Mouse (Mus musculus) large intestine, adult 2 months (tissue): ENCODE results near the gene Tyr. TPM values are rescaled to one million over a fixed set of nuclear protein-coding genes. Genes with fewer than 3 reads are reported as not detected.
"Not testable (repeated sequence)": the region's sequence is repeated elsewhere in the genome, so short reads cannot be mapped to it uniquely, and the experiment has no call there.

Experiments used
- DNase-seq: peaks from one replicate; pipeline ENCODE4 v3.0.0-alpha.2; 2012; ENCODE audit warnings: low read depth, low spot score
- WGBS: fragments of 180-500 bp; shearing (Covaris S2); methylation state at CpG from one replicate; pipeline ENCODE4 v1.1.7; 2018; 5-methylcytosine and 5-hydroxymethylcytosine counted together
- polyA plus RNA-seq: library from polyadenylated mRNA; depleted of rRNA; stranded (reverse); fragments of >200 nt; gene quantifications from 2 replicates; pipeline ENCODE4 v1.2.3, GENCODE M21; 2012; rRNA removed

Tyr gene
- not detected in 2 replicates for polyA plus RNA-seq

DNA sequence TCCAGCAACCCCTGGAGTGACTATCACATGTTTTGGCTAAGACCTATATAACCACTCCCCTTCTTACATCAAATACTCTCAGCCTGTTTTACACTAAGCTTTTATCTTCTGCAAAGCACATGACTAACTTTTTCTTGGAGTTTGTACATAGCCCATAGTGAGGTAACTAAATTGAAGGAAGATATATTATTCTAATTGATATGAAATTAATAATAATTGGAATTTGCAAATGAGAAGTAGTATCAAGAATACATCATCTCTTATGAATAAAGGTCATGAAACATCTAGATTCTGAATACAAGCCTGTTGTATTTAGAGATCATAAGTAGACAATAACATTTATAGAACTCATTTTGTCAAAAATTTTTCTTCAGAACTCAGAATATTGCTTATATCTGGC, at the start of gene Tyr:
TSS of gene Tyr (minus strand) at position 101 of the 400 bp plus-strand sequence.
- DNase-seq: no peak

DNA sequence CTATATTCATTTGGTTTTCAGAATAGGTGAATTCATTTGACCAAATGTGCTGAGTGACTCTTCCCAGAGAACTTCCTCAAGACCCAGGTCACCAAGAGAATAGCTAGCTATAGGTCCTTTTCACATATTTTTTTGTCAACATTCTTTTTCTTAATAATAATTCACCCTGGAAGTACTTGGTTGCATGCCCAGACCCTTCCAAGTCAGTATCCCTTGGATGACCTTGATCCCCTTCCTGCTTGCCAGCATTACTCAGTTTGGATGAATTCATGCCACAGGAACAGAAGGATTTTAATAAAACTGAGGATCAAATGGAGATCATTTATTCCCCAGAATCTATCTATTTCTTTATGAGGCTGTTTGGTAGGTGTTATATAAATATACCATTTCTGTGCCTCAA, 45.7 kb upstream of the Tyr start:
- no peak for DNase-seq

- WGBS: 22% methylated on average over 4 of the region's 4 CpGs
- no peak for DNase-seq
These were observed 891 bp upstream of the Tyr start for GRCm38 (mm10) chr7:87494124-87494682.

- WGBS: 66% methylated on average over 3 of the region's 3 CpGs
- DNase-seq: no peak
These were observed 5.3 kb downstream of the Tyr start for GRCm38 (mm10) chr7:87488024-87488423.

DNA sequence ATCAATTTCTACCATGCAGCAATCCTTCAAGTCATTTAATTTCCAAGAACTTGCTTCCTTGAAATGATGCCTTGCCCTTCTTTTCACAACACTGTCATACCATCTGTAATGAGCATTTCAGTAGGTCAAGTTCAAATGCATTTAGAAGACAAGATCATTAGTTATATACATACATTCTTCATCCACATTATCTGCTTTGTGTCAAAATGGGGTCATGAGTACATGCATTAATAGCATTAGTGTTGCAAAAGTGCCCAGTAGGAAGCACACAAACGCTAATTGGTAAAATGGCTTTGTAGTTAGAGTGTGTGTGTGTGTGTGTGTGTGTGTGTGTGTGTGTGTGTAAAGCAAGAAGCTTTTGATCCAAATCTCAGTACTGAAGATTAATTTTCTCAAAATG, 80.0 kb downstream of the Tyr start:
- 60% methylated on average over 1 of the region's 1 CpGs for WGBS
- no peak for DNase-seq

- 9% methylated on average over 4 of the region's 4 CpGs for WGBS
- DNase-seq: not testable (repeated sequence)
These were observed 81.9 kb downstream of the Tyr start for GRCm38 (mm10) chr7:87411373-87411772.

GRCm38 (mm10) chr7:87397023-87397422, 96.3 kb downstream of the Tyr start:
- 91% methylated on average over 7 of the region's 7 CpGs for WGBS
- DNase-seq: no peak

DNA sequence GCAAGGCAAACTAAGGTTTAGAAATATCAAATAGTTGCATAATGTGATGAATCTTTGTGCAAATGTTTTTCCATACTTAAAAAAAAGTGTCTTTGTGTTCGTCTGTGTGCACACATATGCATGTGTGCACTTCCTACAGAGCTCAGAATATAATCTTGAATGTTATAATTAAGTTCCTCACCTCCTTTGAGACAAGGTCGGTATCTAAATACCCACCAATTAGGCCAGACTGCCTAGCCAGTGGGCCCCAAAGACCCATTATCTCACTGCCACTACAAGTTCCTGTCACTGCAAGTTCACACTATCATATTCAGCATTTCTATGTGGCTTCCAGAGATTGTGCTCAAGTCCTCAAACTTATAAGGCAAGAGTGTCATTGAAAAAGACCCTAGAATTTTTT, 118.4 kb downstream of the Tyr start:
- 55% methylated on average over 2 of the region's 2 CpGs for WGBS
- DNase-seq: no peak

Other genes with a start within 250 kb of the Tyr start
- 0.07 and 0.47 TPM in 2 replicates for gene Nox4, start 247.4 kb downstream of the Tyr start, polyA plus RNA-seq
- gene Grm5, start 90.7 kb upstream of the Tyr start, polyA plus RNA-seq: not detected in 2 replicates